Mouse (Mus musculus) activated CD4-positive, CD25-positive, alpha-beta regulatory T cell, adult 4 months (primary cell): ENCODE data around the gene H6pd. TPM values are rescaled to one million over a fixed set of nuclear protein-coding genes. Genes with fewer than 3 reads are reported as not detected.
A peak's percentile ranks its signal among the peaks of the same experiment; 100 is the strongest.
"Not testable (repeated sequence)": the region's sequence is repeated elsewhere in the genome, so short reads cannot be mapped to it uniquely, and the experiment has no call there.

Experiments used
- ATAC-seq: one replicate; pipeline ENCODE4 v1.8.0; 2017
- polyA plus RNA-seq, 2 experiments: library from polyadenylated mRNA; unstranded; fragments of 100-300 nt; shearing (Covaris generic); gene quantifications; one replicate each; pipeline ENCODE4 v1.2.1; 2017

Gene H6pd
- 1 to 10 TPM; 5.3 to 5.4 TPM for polyA plus RNA-seq

DNA sequence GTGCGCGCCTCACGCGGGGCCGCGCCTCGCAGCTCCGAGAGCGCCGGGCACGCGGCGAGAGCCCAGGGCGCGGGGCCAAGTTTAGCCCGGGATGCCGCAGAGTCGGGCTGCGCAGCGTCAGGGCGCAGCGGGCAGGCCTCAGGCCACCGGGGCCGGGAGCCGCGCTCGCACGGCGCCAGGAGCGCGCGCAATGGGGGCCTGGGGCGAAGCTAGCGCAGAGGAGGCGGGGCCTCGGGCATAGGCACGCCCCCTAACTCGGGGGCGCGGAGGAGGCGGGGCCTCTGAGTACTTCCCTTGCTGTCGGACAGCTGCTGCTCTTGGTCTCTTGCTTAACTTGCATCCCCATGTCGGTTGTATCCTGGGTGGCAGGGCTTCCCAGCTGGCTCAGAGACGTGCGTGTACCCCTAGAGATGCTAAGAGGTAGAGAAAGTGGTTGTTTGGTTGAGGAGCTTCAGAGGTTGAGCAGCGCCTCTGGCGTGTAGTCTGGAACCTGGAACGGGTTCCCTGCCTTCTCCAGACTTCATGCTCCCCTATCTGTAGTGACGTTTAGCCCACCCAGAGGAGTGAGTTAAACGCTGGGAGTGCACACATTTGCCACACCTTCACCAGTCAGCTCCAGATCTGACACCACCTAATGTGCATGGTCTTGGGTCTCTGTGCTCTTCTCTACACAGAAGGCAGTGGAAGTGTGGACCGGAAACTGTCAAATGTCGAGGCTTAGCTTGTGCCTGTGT lies at the start of gene H6pd:
H6pd (minus strand) TSS at position 171 of the 734 bp plus-strand sequence.
- peak; percentile 89 for ATAC-seq

DNA sequence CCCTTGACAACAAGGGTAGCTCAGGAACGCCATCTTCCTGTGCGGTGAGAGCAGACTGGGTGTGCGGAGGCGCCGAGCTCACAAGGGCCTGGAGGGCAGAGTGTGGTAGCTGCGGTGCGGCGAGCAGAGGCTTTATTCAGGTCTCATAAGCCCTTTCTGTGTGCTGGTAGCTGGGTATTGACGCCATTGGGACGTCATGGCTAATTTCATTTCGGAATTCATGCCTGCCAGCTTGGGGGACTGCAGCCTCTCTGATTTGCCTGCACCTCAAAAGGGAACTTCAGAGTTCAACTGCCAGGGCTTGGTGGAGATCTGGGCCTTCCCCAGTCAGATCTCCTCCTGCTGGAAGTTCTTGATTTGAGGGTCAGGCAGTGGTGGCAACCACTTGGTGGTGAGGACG lies 48.9 kb upstream of the H6pd start:
- ATAC-seq, result no peak

DNA sequence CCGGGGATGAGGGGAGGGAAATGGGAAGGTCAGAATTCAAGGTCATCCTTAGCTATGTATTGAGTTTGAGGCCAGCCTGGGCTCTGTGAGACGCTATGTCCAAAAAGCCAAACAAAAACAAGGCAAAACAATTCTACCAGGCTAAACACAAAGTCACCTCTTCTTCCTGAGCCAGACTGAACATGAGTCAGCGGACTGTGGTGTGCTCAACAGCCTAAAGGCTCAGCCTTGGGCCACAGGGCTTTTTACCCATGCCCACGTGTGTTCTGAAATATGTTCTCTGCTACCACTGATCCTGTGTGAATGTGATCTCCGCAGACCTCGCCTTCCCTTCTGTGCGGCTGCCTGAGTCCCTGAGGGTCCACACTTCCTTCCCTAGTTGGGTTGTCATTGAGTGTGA lies 47.3 kb upstream of the H6pd start:
- ATAC-seq, result no peak

- ATAC-seq, result no peak
Observed at GRCm38 (mm10) chr4:150052380-150052779, 43.6 kb upstream of the H6pd start.

DNA sequence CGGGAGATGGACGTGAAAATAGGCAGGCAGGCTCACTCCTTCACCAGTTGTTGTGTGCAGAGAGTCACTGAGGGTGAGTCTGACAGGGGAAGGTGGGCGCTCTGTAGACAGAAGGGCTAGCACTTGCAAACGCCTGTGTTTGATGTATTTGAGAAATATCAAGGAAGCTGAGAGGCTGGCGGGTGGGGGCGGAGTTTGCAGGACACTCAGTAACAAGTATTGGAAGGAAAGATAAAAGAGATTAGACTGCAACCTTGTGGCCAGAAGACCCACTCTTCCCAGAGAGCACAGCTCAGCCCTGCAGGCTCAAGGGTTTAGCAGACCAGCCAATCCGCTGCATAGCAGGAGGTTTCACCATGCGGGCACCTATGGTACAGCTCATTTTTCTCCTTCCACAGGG lies 42.7 kb upstream of the H6pd start:
- no peak for ATAC-seq

GRCm38 (mm10) chr4:150049564-150050226 lies 40.9 kb upstream of the H6pd start:
- ATAC-seq, result no peak

DNA sequence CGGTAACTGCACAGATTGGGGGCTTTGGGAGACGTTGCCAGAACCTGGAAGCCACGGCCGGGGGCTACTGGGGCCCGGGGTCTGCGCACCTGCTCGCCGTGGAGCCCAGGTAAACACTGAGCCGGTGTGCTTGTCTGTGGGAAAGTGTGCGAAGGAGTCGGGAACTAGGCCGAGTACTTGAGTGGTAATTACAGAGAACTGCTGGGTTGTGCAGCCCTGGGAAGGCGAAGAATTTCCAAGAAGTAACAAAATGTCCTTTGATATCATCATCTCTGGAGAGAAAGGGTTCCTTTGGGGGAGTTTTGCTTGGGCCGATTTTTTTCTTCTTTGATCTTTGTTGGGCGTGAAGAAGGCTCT lies 40.3 kb upstream of the H6pd start:
- no peak for ATAC-seq

GRCm38 (mm10) chr4:150048478-150049156 lies 39.8 kb upstream of the H6pd start:
- no peak for ATAC-seq

- no peak for ATAC-seq
Observed at GRCm38 (mm10) chr4:150048038-150048437, 39.2 kb upstream of the H6pd start.

DNA sequence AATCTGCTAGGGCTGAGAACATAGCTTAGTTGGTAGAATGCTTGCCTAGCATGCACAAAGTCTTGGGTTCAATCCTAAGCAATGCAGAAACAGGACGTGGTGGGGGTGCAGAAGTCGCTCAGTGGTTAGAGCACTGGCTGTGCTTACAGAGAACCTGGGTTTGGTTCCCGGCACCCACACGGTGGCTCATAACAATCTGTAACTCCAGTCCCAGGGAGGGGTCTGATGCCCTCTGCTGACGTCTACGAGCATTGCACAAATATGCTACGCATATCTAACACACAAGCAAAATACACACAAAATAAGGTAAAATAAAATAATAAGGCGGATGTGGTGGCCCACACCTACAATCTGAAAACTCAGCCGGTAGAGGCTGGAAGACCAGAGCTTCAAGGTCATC lies 34.8 kb upstream of the H6pd start:
- ATAC-seq, result no peak

GRCm38 (mm10) chr4:150041346-150042110 lies 32.7 kb upstream of the H6pd start:
- no peak for ATAC-seq

DNA sequence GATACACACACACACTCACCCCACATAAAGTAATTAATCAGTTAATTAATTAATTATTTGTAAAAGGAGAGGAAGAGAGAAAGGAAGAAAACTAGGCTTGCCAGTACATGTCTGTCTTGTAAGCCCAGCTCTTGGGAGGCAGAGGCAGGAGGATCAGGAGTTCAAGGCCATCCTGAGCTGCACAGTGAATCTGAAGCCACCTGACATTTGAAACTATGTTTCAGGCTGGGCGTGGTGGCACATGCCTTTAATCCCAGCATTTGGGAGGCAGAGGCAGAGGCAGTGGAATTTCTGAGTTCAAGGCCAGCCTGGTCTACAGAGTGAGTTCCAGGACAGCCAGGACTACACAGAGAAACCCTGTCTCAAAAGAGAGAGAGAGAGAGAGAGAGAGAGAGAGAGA lies 32.0 kb upstream of the H6pd start:
- ATAC-seq, result not testable (repeated sequence)

- no peak for ATAC-seq
Observed at GRCm38 (mm10) chr4:150040003-150040581, 31.3 kb upstream of the H6pd start.

DNA sequence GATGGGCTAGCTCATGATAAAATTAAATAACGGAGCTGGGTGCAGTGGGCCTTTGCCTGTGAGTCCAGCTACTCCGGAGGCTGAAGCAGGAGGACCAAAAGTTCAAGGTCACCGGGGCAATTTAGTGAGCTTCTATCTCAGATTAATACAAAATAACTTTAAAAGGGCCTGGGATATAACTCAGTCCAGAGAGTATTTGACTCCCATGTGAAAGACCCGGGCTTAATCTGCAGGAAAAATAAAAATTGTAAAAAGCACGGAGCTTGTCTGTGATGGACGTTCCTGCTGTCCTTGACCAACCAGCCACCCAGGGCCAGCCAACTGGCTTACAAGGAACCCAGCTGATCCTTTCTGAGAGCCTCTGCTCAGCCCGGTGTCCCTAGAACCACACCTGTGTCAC lies 29.7 kb upstream of the H6pd start:
- ATAC-seq, result no peak

- ATAC-seq, result no peak
Observed at GRCm38 (mm10) chr4:150036094-150036493, 27.3 kb upstream of the H6pd start.

- no peak for ATAC-seq
Observed at GRCm38 (mm10) chr4:150035280-150035679, 26.5 kb upstream of the H6pd start.

GRCm38 (mm10) chr4:150033261-150033671 lies 24.4 kb upstream of the H6pd start:
- no peak for ATAC-seq

GRCm38 (mm10) chr4:150031234-150031890 lies 22.5 kb upstream of the H6pd start:
- no peak for ATAC-seq

DNA sequence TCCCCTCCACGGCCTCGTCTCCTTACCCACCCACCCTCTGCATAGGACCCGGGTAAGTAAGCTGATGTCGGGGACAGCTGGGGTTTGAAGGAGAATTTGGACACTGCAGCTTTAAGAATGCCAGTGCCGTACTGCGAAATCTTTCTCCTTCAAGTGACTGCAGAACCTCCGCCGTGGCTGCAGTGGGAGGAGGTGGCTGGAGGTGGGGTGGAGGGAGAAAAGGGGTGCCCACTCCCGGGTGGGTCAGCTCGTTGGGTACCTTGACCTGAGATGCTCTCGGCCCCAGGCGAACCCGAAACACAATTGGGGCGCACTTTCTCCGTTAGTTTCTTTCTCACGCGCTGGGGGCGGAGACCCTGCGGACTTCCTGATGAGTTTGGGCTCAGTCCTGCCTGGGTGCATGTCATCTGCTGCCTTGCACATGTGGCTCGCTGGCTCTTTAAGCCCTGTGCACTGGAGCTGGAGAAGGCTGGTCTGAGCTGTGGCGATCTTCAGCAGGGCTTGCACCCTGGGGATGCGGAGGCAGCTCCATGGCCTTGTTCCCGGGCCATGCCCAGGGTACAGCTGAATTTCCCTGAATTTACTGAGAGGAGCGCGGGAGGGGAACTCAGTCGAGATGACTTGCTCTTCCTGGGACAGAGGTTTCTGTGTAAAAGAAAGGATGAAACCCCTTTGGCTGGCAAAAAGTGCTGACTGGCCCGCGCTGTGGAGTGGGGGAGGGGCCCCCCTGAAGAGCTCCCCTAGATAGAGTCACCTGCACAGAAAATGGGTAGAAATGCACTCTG lies 21.8 kb upstream of the H6pd start:
- peak; percentile 59 for ATAC-seq

- peak; percentile 32 for ATAC-seq
Observed at GRCm38 (mm10) chr4:150029885-150030284, 21.1 kb upstream of the H6pd start.

GRCm38 (mm10) chr4:150023518-150023917 lies 14.7 kb upstream of the H6pd start:
- no peak for ATAC-seq
